Mouse (Mus musculus): ENCODE results near the gene Slc2a13.

DNA sequence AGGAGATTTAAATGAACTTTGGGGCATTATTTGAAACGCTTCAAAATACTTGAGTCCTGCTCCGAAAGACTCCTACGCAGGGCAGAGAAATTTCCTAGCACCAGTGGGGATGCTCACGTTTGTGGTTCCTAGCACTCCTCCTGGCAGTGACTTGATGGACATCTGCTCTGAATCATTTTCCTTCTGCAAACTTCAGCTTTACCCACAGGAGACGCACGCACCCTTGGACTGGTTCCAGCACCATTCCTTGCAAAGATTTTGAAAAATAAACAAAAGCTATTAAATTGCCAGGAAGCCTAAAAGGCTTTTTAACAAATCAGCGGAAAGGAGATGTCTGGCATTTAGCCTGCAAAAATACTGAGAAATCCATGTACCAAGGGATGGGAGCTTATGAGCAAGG lies 28.1 kb upstream of the Slc2a13 start:
- no peak for TF ChIP-seq CTCF (conservative IDR thresholded peaks at IDR 0.05; ENCODE audit: low read length)
- no peak for TF ChIP-seq NANOG (IDR thresholded peaks at IDR 0.05; ENCODE audit: borderline replicate concordance, low read length)
